Mouse (Mus musculus): Measurements from ENCODE around the gene Gm1123. TPM values are rescaled to one million over a fixed set of nuclear protein-coding genes. Genes with fewer than 3 reads are reported as not detected.

Gene Gm1123
- polyA plus RNA-seq, 1 experiment from 2014 or later = 0.10 TPM

Other genes with a start within 250 kb of the Gm1123 start
- gene Prr23a1, start 193.2 kb downstream of the Gm1123 start, polyA plus RNA-seq (2015; fragmentation: Nextera tagmentation; extraction: Ambion mirVana) = not detected in 2 replicates
- not detected in 2 replicates for gene Prr23a2, start 179.2 kb downstream of the Gm1123 start, polyA plus RNA-seq (2015; fragmentation: Nextera tagmentation; extraction: Ambion mirVana)
- gene Prr23a3, start 170.9 kb downstream of the Gm1123 start, polyA plus RNA-seq (2015; fragmentation: Nextera tagmentation; extraction: Ambion mirVana) = not detected in 2 replicates
- not detected in 2 replicates for gene 7420426K07Rik, start 132.6 kb downstream of the Gm1123 start, polyA plus RNA-seq (2015; fragmentation: Nextera tagmentation; extraction: Ambion mirVana)
- not detected in 2 replicates for gene Foxl2, start 80.4 kb downstream of the Gm1123 start, polyA plus RNA-seq (2015; fragmentation: Nextera tagmentation; extraction: Ambion mirVana)
- 27.3 and 30.6 TPM in 2 replicates for gene Faim, start 49.3 kb downstream of the Gm1123 start, polyA plus RNA-seq (2015; fragmentation: Nextera tagmentation; extraction: Ambion mirVana)
- 1.4 TPM in 2 replicates for gene Pik3cb, start 104.9 kb upstream of the Gm1123 start, polyA plus RNA-seq (2015; fragmentation: Nextera tagmentation; extraction: Ambion mirVana)
- gene Faiml, start 201.5 kb upstream of the Gm1123 start, polyA plus RNA-seq (2015; fragmentation: Nextera tagmentation; extraction: Ambion mirVana) = not detected in 2 replicates
- gene Cep70, start 207.7 kb upstream of the Gm1123 start, polyA plus RNA-seq (2015; fragmentation: Nextera tagmentation; extraction: Ambion mirVana) = 20.9 and 22.7 TPM in 2 replicates

All from heart, embryonic 15.5 days (tissue).